Mouse (Mus musculus): Measurements from ENCODE around the gene Tiam1. TPM values are rescaled to one million over a fixed set of nuclear protein-coding genes. Genes with fewer than 3 reads are reported as not detected.

Tiam1 gene
- polyA plus RNA-seq, 1 experiment, result 1.8 TPM

DNA sequence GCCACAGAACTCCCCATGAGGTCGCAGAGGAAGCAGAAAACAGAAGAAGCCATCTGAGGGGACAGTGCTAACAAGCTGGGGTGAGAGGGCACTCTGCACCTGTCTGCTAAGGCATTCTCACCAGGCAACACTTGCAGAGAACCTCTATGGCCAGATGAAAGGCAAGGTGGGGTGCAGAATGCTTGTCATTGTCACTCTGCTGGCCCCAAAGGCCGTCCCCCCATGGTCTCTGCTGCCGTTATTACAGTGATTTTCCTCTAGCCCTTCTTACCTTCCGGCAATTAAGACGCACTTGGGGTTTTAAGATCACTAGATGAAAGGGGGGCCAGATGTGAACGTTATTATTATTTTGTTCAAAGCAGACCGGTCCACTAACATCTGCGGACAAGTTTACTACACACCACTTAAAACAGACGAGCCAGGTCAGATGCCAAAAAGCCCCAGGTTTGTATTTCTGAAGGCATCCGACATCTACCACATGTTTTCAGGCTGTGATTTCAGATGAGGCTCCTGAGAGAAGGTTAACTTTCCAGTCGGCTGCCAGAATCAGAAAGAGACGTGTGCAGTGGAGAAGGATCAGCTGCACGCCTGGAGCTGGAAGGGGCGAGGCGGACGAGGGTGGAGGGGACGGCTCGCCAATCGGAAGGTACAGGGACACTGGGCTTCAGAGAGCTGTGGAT, 198.8 kb downstream of the Tiam1 start:
- Histone ChIP-seq H3K4me3 (ENCODE audit: low read depth, low read length) (no peak overlapping the region), H3K27me3 (ENCODE audit: control insufficient read depth, insufficient read depth, low read length) (no peaks in the 10 kb centered on the region), H3K27ac (ENCODE audit: insufficient read depth, low read depth, low read length) (no peak overlapping the region), H3K36me3 (ENCODE audit: control insufficient read depth, insufficient read depth, low read length) (no peaks in the 10 kb centered on the region), H3K4me1 (ENCODE audit: control insufficient read depth, insufficient read depth, insufficient read length, low read length) (no peaks in the 10 kb centered on the region)
- no peak for TF ChIP-seq CTCF (IDR thresholded peaks at IDR 0.05; ENCODE audit: extremely low read depth, insufficient read length, insufficient replicate concordance, low read depth, low read length)
- TF ChIP-seq POLR2A (IDR thresholded peaks at IDR 0.05; ENCODE audit: low read depth, low read length), result no peak
- 83% methylated on average over 19 of the region's 19 CpGs for WGBS

DNA sequence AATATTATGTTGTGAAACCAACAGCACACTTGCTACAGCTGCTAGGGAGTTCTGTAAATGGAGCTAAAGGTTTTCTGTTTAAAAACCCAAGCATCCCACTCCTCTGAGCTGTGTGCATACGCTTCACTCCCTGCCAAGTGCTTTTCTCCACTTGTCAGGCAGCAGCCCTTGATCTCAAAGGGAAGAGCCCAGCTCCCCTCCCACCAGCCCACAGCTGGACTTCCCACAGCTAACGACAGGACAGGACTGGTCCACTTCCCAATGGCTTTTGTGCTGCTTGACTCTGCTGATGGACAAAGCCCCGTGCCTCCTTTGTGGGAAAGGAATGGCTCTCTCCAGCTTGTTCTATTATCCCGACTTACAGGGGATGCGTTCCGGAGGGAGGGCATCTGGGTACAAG, 199.5 kb downstream of the Tiam1 start:
- Histone ChIP-seq H3K27me3 (ENCODE audit: control insufficient read depth, insufficient read depth, low read length) (no peaks in the 10 kb centered on the region), H3K27ac (ENCODE audit: insufficient read depth, low read depth, low read length) (no peak overlapping the region), H3K36me3 (ENCODE audit: control insufficient read depth, insufficient read depth, low read length) (no peaks in the 10 kb centered on the region), H3K4me3 (ENCODE audit: low read depth, low read length) (no peak overlapping the region), H3K4me1 (ENCODE audit: control insufficient read depth, insufficient read depth, insufficient read length, low read length) (no peaks in the 10 kb centered on the region)
- 78% methylated on average over 6 of the region's 6 CpGs for WGBS
- TF ChIP-seq POLR2A (IDR thresholded peaks at IDR 0.05; ENCODE audit: low read depth, low read length), result no peak
- TF ChIP-seq CTCF (IDR thresholded peaks at IDR 0.05; ENCODE audit: extremely low read depth, insufficient read length, insufficient replicate concordance, low read depth, low read length), result no peak

DNA sequence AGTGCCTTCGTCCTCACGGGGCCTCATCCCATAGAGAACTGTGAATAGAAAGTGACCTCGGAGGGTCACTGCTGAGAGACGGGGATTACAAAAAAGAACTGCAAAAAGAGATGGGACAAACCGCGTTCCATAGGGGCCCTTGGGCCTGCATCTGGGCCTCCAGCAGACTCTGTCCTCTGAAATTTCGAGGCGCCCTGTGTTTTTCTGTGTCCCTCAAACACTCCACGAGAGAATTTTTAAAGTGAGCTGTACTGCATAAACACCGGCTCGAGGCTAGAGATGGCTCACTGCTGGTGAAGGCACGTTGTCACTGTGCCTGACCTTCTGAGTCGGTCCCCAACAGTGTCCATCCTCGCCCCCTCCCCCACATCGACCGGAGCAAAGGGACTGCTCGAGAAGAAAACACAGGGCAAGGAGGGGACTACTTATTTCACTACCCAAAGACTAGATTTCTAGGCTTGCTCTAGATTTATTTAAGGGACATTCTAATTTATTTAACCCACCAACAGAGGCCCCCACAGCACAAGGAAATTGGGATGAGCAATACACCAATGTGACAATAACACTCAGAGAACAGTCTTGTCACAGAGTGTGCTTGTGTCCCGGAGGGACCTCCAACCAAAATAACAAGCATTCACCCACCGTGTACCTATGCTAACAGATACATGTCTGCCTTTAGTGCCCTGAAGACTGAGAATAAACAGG, 200.2 kb downstream of the Tiam1 start:
- Histone ChIP-seq H3K27ac (ENCODE audit: insufficient read depth, low read depth, low read length) (no peak overlapping the region), H3K4me1 (ENCODE audit: control insufficient read depth, insufficient read depth, insufficient read length, low read length) (no peaks in the 10 kb centered on the region), H3K27me3 (ENCODE audit: control insufficient read depth, insufficient read depth, low read length) (no peaks in the 10 kb centered on the region), H3K4me3 (ENCODE audit: low read depth, low read length) (no peak overlapping the region), H3K36me3 (ENCODE audit: control insufficient read depth, insufficient read depth, low read length) (no peaks in the 10 kb centered on the region)
- TF ChIP-seq POLR2A (IDR thresholded peaks at IDR 0.05; ENCODE audit: low read depth, low read length) (no peak), CTCF (IDR thresholded peaks at IDR 0.05; ENCODE audit: extremely low read depth, insufficient read length, insufficient replicate concordance, low read depth, low read length) (no peak)
- WGBS, result 75% methylated on average over 19 of the region's 19 CpGs

DNA sequence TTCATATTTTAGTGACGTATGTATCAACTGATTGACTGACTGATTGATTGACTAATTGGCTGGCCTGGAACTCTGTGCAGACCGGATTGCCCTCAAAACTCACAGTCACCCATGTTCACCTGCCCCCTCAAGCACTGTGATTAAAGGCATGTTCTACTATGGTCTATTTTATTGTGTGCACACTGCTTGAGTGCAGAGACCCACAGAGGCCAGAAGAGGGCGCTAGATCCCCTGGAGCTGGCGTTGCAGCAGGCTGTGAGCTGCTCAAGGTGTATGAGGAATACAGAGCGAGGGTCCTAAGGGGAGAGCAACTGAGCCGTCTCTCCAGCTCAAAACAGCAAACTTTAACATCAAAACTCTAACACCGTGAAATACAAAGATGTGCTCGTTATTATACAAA, 202.9 kb downstream of the Tiam1 start:
- Histone ChIP-seq H3K4me3 (ENCODE audit: low read depth, low read length) (no peak overlapping the region), H3K36me3 (ENCODE audit: control insufficient read depth, insufficient read depth, low read length) (no peaks in the 10 kb centered on the region), H3K4me1 (ENCODE audit: control insufficient read depth, insufficient read depth, insufficient read length, low read length) (no peaks in the 10 kb centered on the region), H3K27ac (ENCODE audit: insufficient read depth, low read depth, low read length) (no peak overlapping the region), H3K27me3 (ENCODE audit: control insufficient read depth, insufficient read depth, low read length) (no peaks in the 10 kb centered on the region)
- WGBS, result 92% methylated on average over 8 of the region's 8 CpGs
- TF ChIP-seq CTCF (IDR thresholded peaks at IDR 0.05; ENCODE audit: extremely low read depth, insufficient read length, insufficient replicate concordance, low read depth, low read length) (no peak), POLR2A (IDR thresholded peaks at IDR 0.05; ENCODE audit: low read depth, low read length) (no peak)

DNA sequence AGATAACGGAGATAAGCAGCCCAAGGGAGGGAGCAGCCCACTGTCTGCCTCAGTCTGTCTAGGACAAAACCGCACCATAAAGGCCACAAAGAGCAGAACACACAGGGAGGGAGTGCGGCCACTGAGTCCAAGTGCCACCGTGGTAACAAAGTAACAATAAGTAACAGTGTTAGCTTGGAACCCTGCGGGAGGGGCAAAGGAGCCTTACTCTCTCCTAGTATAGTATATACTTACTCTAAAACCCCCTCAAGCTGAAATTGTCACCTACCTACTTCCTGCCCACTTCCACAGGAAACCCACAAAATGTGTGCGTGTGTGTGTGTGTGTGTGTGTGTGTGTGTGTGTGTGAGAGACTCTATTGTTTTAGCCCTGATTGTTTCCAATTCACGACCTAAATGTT, 205.3 kb downstream of the Tiam1 start:
- no peak for TF ChIP-seq POLR2A (IDR thresholded peaks at IDR 0.05; ENCODE audit: low read depth, low read length)
- no peak for TF ChIP-seq CTCF (IDR thresholded peaks at IDR 0.05; ENCODE audit: extremely low read depth, insufficient read length, insufficient replicate concordance, low read depth, low read length)
- WGBS, result 68% methylated on average over 7 of the region's 7 CpGs
- no peaks in the 10 kb centered on the region for H3K36me3 ChIP-seq (ENCODE audit: control insufficient read depth, insufficient read depth, low read length)

DNA sequence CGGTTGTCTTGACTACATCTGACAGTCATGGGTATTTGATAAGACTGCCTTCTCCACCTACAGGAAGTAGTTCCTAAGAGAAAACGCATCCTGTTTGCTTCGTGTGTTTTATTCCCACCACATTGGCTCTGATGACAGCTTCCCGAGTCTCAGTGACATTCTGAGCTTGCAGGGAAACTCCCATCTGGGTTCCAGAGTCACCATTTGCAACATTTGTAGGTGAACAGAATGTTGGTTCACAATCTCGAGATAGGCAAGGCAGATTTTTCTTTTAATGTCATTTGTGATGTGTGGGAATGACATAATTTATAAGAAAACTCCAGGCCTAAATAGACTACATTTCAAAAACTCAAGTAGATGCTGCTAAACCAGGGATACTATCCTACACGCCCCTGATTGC, 207.0 kb downstream of the Tiam1 start:
- no peaks in the 10 kb centered on the region for H3K4me1 ChIP-seq (ENCODE audit: control insufficient read depth, insufficient read depth, insufficient read length, low read length)
- H3K27ac ChIP-seq (ENCODE audit: insufficient read depth, low read depth, low read length), result no peak overlapping the region
- 63% methylated on average over 6 of the region's 6 CpGs for WGBS
- H3K4me3 ChIP-seq (ENCODE audit: low read depth, low read length), result no peak overlapping the region
- H3K36me3 ChIP-seq (ENCODE audit: control insufficient read depth, insufficient read depth, low read length), result no peaks in the 10 kb centered on the region
- TF ChIP-seq CTCF (IDR thresholded peaks at IDR 0.05; ENCODE audit: extremely low read depth, insufficient read length, insufficient replicate concordance, low read depth, low read length), result no peak
- TF ChIP-seq POLR2A (IDR thresholded peaks at IDR 0.05; ENCODE audit: low read depth, low read length), result no peak
- H3K27me3 ChIP-seq (ENCODE audit: control insufficient read depth, insufficient read depth, low read length), result no peaks in the 10 kb centered on the region

More for the DNA sequence above, 205.3 kb downstream of the Tiam1 start:
- Histone ChIP-seq H3K27ac (ENCODE audit: insufficient read depth, low read depth, low read length) (no peak overlapping the region), H3K4me3 (ENCODE audit: low read depth, low read length) (no peak overlapping the region), H3K4me1 (ENCODE audit: control insufficient read depth, insufficient read depth, insufficient read length, low read length) (no peaks in the 10 kb centered on the region), H3K27me3 (ENCODE audit: control insufficient read depth, insufficient read depth, low read length) (no peaks in the 10 kb centered on the region)

DNA sequence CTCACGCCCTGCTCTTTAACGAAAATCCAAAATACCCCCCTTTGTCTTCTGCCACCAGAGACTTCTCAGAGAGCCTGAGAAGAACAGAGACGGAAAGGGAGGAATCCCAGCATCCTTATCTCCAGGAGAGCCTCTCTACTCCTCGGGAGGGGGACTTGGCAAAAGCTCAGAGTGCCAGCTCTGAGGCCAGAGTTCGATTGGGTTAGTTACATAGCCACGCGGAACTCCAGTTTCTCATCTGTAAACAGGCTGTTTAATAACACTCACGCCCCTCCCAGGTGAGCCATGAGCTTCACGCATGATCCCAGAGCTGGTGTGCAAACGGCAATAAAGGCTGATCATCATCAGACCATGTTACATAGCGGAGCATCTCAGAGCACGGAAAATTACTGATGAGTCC, 208.2 kb downstream of the Tiam1 start:
- TF ChIP-seq POLR2A (IDR thresholded peaks at IDR 0.05; ENCODE audit: low read depth, low read length) (no peak), CTCF (IDR thresholded peaks at IDR 0.05; ENCODE audit: extremely low read depth, insufficient read length, insufficient replicate concordance, low read depth, low read length) (no peak)
- Histone ChIP-seq H3K27ac (ENCODE audit: insufficient read depth, low read depth, low read length) (no peak overlapping the region), H3K36me3 (ENCODE audit: control insufficient read depth, insufficient read depth, low read length) (no peaks in the 10 kb centered on the region), H3K4me1 (ENCODE audit: control insufficient read depth, insufficient read depth, insufficient read length, low read length) (no peaks in the 10 kb centered on the region), H3K4me3 (ENCODE audit: low read depth, low read length) (no peak overlapping the region), H3K27me3 (ENCODE audit: control insufficient read depth, insufficient read depth, low read length) (no peaks in the 10 kb centered on the region)
- WGBS, result 51% methylated on average over 12 of the region's 12 CpGs

All from small intestine, adult 2 months (tissue).